Mouse (Mus musculus): Measurements from ENCODE around the gene Trank1. TPM values are rescaled to one million over a fixed set of nuclear protein-coding genes. Genes with fewer than 3 reads are reported as not detected.

Gene Trank1
- total and polyA plus RNA-seq, 2 experiments from 2014 or later, result 12.6 to 49.0 TPM

- H3K4me3 ChIP-seq (ENCODE audit: low read length), result no peak overlapping the region
- H3K36me3 ChIP-seq (ENCODE audit: insufficient read depth, low read length), result no peaks in the 10 kb centered on the region
- no peak overlapping the region for H3K4me2 ChIP-seq (ENCODE audit: low read depth, low read length)
- no peaks in the 10 kb centered on the region for H3K9me3 ChIP-seq (ENCODE audit: low read length)
- H3K27ac ChIP-seq, result no peak overlapping the region
- ATAC-seq (no peak), DNase-seq (ENCODE audit: low spot score) (peak; percentile 22)
- no peak overlapping the region for H3K9ac ChIP-seq (replicated peaks; ENCODE audit: low read length)
- no peak for TF ChIP-seq CTCF (IDR thresholded peaks at IDR 0.05; ENCODE audit: low read depth)
- no peaks in the 10 kb centered on the region for H3K27me3 ChIP-seq (ENCODE audit: insufficient read depth, low read length)
- WGBS, result 52% methylated on average over 2 of the region's 2 CpGs
- H3K4me1 ChIP-seq (ENCODE audit: insufficient read depth, low read length), result no peaks in the 10 kb centered on the region
Observed at GRCm38 (mm10) chr9:111298606-111299005, 12.9 kb upstream of the Trank1 start.

- 40% methylated on average over 12 of the region's 12 CpGs for WGBS
- no peaks in the 10 kb centered on the region for H3K4me1 ChIP-seq (ENCODE audit: insufficient read depth, low read length)
- no peaks in the 10 kb centered on the region for H3K36me3 ChIP-seq (ENCODE audit: insufficient read depth, low read length)
- no peak for ATAC-seq
- no peaks in the 10 kb centered on the region for H3K27me3 ChIP-seq (ENCODE audit: insufficient read depth, low read length)
- no peak overlapping the region for H3K4me2 ChIP-seq (ENCODE audit: low read depth, low read length)
- H3K27ac ChIP-seq, result no peak overlapping the region
- H3K9me3 ChIP-seq (ENCODE audit: low read length), result no peaks in the 10 kb centered on the region
- no peak overlapping the region for H3K9ac ChIP-seq (replicated peaks; ENCODE audit: low read length)
- peak; percentile 26 for DNase-seq (ENCODE audit: low spot score)
- no peak for TF ChIP-seq CTCF (IDR thresholded peaks at IDR 0.05; ENCODE audit: low read depth)
- no peak overlapping the region for H3K4me3 ChIP-seq (ENCODE audit: low read length)
Observed at GRCm38 (mm10) chr9:111302196-111302831, 9.2 kb upstream of the Trank1 start.

GRCm38 (mm10) chr9:111304036-111304435, 7.5 kb upstream of the Trank1 start:
- ATAC-seq, result no peak
- 89% methylated on average over 6 of the region's 6 CpGs for WGBS
- no peak overlapping the region for H3K4me2 ChIP-seq (ENCODE audit: low read depth, low read length)

GRCm38 (mm10) chr9:111306142-111306541, 5.4 kb upstream of the Trank1 start:
- no peak for TF ChIP-seq CTCF (IDR thresholded peaks at IDR 0.05; ENCODE audit: low read depth)
- Histone ChIP-seq H3K4me2 (ENCODE audit: low read depth, low read length) (no peak overlapping the region), H3K36me3 (ENCODE audit: insufficient read depth, low read length) (no peaks in the 10 kb centered on the region), H3K9ac (replicated peaks; ENCODE audit: low read length) (no peak overlapping the region), H3K27me3 (ENCODE audit: insufficient read depth, low read length) (no peaks in the 10 kb centered on the region), H3K27ac (no peak overlapping the region), H3K4me3 (ENCODE audit: low read length) (no peak overlapping the region), H3K9me3 (ENCODE audit: low read length) (no peaks in the 10 kb centered on the region), H3K4me1 (ENCODE audit: insufficient read depth, low read length) (no peaks in the 10 kb centered on the region)
- WGBS, result 89% methylated on average over 7 of the region's 7 CpGs
- DNase-seq (ENCODE audit: low spot score) (no peak), ATAC-seq (no peak)

More at GRCm38 (mm10) chr9:111304036-111304435, 7.5 kb upstream of the Trank1 start:
- TF ChIP-seq CTCF (IDR thresholded peaks at IDR 0.05; ENCODE audit: low read depth), result no peak
- Histone ChIP-seq H3K27me3 (ENCODE audit: insufficient read depth, low read length) (no peaks in the 10 kb centered on the region), H3K4me3 (ENCODE audit: low read length) (no peak overlapping the region), H3K4me1 (ENCODE audit: insufficient read depth, low read length) (no peaks in the 10 kb centered on the region), H3K27ac (no peak overlapping the region), H3K36me3 (ENCODE audit: insufficient read depth, low read length) (no peaks in the 10 kb centered on the region), H3K9me3 (ENCODE audit: low read length) (no peaks in the 10 kb centered on the region), H3K9ac (replicated peaks; ENCODE audit: low read length) (no peak overlapping the region)
- no peak for DNase-seq (ENCODE audit: low spot score)

GRCm38 (mm10) chr9:111311843-111312441, 403 bp downstream of the Trank1 start:
- Histone ChIP-seq H3K9ac (replicated peaks; ENCODE audit: low read length) (peak overlapping the region; percentile 73), H3K4me1 (ENCODE audit: insufficient read depth, low read length) (no peaks in the 10 kb centered on the region), H3K27ac (peak overlapping the region; percentile 84), H3K4me3 (ENCODE audit: low read length) (peak overlapping the region; percentile 64), H3K27me3 (ENCODE audit: insufficient read depth, low read length) (peaks cover 6% of the 10 kb centered on the region; the same call in 1 of the 2 replicates), H3K9me3 (ENCODE audit: low read length) (no peaks in the 10 kb centered on the region), H3K36me3 (ENCODE audit: insufficient read depth, low read length) (no peaks in the 10 kb centered on the region), H3K4me2 (ENCODE audit: low read depth, low read length) (peak overlapping the region; percentile 78)
- 4% methylated on average over 60 of the region's 98 CpGs for WGBS
- ATAC-seq (peak; percentile 56), DNase-seq (ENCODE audit: low spot score) (peak; percentile 32)
- no peak for TF ChIP-seq CTCF (IDR thresholded peaks at IDR 0.05; ENCODE audit: low read depth)

- ATAC-seq (peak; percentile 65), DNase-seq (ENCODE audit: low spot score) (peak; percentile 36)
- H3K36me3 ChIP-seq (ENCODE audit: insufficient read depth, low read length), result no peaks in the 10 kb centered on the region
- H3K9me3 ChIP-seq (ENCODE audit: low read length), result no peaks in the 10 kb centered on the region
- H3K4me3 ChIP-seq (ENCODE audit: low read length), result peak overlapping the region; percentile 64
- under 1% methylated on average over 48 of the region's 59 CpGs for WGBS
- no peaks in the 10 kb centered on the region for H3K4me1 ChIP-seq (ENCODE audit: insufficient read depth, low read length)
- peaks cover 6% of the 10 kb centered on the region; the same call in 1 of the 2 replicates for H3K27me3 ChIP-seq (ENCODE audit: insufficient read depth, low read length)
- H3K4me2 ChIP-seq (ENCODE audit: low read depth, low read length), result peak overlapping the region; percentile 78
- no peak for TF ChIP-seq CTCF (IDR thresholded peaks at IDR 0.05; ENCODE audit: low read depth)
- peak overlapping the region; percentile 73 for H3K9ac ChIP-seq (replicated peaks; ENCODE audit: low read length)
- peak overlapping the region; percentile 84 for H3K27ac ChIP-seq
Observed at GRCm38 (mm10) chr9:111312442-111313141, 1.1 kb downstream of the Trank1 start.
